ENCODE assay signal across 25 mouse cellular contexts in the genomic region with DNA sequence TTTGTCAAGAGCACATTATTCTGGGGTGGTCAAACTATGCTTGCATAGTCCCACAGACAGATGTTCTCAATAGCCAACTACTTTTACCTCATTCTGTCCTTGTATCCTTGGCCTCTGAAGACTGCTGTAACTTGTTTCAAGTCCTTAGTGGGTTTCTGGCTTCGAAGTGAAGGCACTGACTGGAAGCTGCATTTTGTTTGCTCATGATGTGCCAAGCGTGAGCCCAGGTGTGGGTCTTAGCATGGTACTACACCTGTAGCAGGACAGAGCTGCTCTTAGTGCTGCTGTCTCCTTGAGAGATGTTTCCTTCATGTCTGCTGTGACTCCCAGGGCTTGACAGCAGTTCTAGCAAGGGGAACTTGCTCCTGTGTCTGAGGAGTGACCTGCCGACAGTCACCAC.
"Had no signal": no experiment of that assay in that cellular context is flagged by ENCODE, and none has a peak within 500 bp of the region (broad histone marks: within the 10 kb centered on the region; RNA-seq: fewer than 3 reads in every experiment).

No protein-coding gene starts in this region.

- DNase-seq: gastrocnemius, postnatal 14 days; gastrocnemius, postnatal 36 days; heart, adult 18-20 months; heart, postnatal 14 days; heart, postnatal 36 days; kidney, adult 11 months; kidney, adult 2 months; kidney, adult 9 months; kidney, postnatal 14 days; kidney, postnatal 36 days; layer of hippocampus, adult 9-11 months; layer of hippocampus, postnatal 36 days; left cerebral cortex, postnatal 4 days had no signal

- H3K27ac ChIP-seq: heart, embryonic 13.5 days; heart, embryonic 15.5 days; hindbrain, embryonic 13.5 days; hindbrain, embryonic 15.5 days; hindbrain, postnatal 0 days; intestine, embryonic 15.5 days; kidney, embryonic 15.5 days; kidney, postnatal 0 days; limb, embryonic 13.5 days; limb, embryonic 15.5 days; liver, embryonic 12.5 days; liver, embryonic 14.5 days had no signal

- H3K9me3 ChIP-seq: heart, embryonic 13.5 days; heart, embryonic 15.5 days; hindbrain, embryonic 13.5 days; hindbrain, embryonic 15.5 days; intestine, embryonic 15.5 days; kidney, embryonic 15.5 days; limb, embryonic 13.5 days; limb, embryonic 15.5 days; liver, embryonic 12.5 days had no signal

- H3K4me3 ChIP-seq: heart, embryonic 13.5 days; heart, embryonic 15.5 days; hindbrain, embryonic 13.5 days; hindbrain, embryonic 15.5 days; intestine, embryonic 15.5 days; kidney, embryonic 15.5 days; limb, embryonic 13.5 days; limb, embryonic 15.5 days; liver, embryonic 12.5 days had no signal

- H3K27me3 ChIP-seq: heart, embryonic 13.5 days; heart, embryonic 15.5 days; hindbrain, embryonic 13.5 days; hindbrain, embryonic 15.5 days; intestine, embryonic 15.5 days; kidney, embryonic 15.5 days; limb, embryonic 13.5 days; limb, embryonic 15.5 days; liver, embryonic 12.5 days had no signal

- H3K4me1 ChIP-seq: hindbrain, embryonic 13.5 days; hindbrain, embryonic 15.5 days; intestine, embryonic 15.5 days; limb, embryonic 13.5 days; limb, embryonic 15.5 days had no signal
